Mouse (Mus musculus): ENCODE data around the gene Clec2d.
"Not testable (repeated sequence)": the region's sequence is repeated elsewhere in the genome, so short reads cannot be mapped to it uniquely, and the experiment has no call there.

The Clec2d gene

GRCm38 (mm10) chr6:129187816-129188215 lies 7.4 kb downstream of the Clec2d start:
- DNase-seq = not testable (repeated sequence)

DNA sequence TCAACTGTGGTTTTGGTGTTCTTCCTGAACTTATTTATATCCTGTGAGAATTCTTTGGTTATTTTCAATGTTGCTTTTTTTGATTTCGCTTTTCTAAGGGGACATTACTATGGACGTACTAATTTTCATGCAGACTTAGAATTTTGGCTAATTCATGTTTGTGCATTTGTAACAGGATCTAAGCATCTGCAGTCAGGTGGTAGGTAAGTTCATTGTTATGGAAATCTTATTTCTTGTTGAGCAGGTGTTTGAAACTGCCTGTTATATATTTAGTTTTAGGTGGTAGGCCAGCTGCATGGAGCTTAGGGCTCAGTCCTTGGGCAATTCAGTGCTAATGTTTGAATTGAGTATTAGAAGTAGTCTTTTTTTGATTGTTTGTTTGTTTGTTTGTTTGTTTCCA lies 13.0 kb downstream of the Clec2d start:
- no peak for DNase-seq

- not testable (repeated sequence) for DNase-seq
These were observed 19.7 kb downstream of the Clec2d start for GRCm38 (mm10) chr6:129200066-129200465.

GRCm38 (mm10) chr6:129202306-129202705 lies 21.9 kb downstream of the Clec2d start:
- no peak for DNase-seq

- no peak for DNase-seq
These were observed 23.9 kb downstream of the Clec2d start for GRCm38 (mm10) chr6:129204342-129204741.

DNA sequence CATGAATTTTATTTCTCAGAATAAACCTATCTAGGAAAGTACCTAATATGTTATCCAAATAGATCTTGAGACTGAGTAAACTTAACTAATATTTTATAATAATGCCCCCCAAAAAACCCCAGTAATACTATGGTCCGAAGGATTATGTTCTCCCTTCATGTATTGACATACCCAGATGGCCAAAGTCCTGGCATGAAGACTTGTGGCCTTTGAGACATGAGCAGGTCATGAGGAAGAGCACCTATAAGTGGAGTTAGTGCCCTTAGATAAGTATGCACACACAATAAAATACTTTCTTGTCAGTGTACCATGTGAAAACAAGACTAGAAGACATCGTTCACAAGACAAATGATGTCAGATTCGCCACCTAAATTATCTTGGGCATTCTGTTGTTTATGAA lies 24.4 kb downstream of the Clec2d start:
- DNase-seq = no peak

DNA sequence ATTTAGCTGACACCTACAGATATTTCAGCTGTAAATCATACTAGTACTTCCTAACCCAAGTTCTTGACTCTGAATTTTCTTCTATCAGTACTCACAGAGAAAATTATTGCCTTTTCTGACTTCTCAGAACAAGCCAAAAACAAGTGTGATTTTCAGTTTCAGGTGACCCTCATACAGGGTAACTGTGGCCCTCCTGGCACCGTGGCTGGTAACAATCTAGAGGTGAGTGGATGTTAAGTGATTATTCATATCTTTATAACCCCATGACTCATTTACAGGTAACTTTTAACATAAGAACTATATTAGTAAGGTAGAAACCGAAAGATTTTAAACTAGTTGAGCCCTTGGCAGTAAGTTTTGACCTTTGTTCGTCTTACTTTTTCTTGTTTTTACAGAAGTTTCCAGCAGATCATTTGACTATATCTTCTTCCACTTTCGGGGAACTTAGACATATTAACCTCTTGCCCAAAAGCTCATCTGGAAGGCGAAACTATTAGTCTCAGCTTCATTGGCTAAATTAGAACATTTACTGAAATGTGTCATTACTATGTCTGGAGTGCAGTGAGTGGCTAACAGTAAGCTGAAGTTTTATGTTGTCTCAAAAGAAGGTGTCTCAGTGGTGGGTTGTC lies 28.6 kb downstream of the Clec2d start:
- DNase-seq = no peak

GRCm38 (mm10) chr6:129209785-129210446 lies 29.5 kb downstream of the Clec2d start:
- no peak for DNase-seq

DNA sequence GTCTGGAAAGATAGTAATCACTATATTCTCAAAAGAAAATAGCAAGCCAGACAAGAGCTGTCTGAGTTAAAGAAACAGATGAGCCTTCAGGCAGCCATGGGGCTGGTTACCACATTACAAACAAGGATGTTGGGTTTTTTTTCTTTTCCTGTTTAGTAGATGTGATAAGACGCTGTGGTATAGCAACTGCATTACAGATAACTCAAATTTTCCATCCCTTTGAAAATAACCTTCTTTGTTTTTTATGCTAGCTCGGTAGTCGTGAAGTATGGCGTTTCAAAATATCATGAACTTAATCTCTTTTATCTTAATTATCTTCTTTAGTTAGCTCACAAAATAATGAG lies 30.0 kb downstream of the Clec2d start:
- DNase-seq = no peak

GRCm38 (mm10) chr6:129212421-129213195 lies 32.2 kb downstream of the Clec2d start:
- DNase-seq = no peak

DNA sequence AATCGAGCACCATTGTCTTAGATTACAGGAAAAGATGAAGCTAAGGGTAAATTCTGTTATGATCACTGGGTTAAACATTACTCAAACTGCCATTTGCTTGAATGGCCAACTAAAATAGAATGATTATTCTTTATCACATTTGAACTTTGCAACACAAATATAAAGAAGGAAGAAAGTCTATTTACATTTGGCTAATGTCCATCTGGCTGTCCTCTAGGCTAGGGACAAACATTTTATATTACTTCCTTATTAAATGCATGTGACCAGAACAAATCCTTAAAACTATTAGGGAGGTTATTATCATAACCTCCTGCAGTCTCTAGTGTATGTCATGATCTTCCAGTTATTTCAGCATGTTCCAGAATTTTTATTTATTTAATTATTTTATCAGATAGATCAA lies 33.1 kb downstream of the Clec2d start:
- no peak for DNase-seq

- no peak for DNase-seq
These were observed 33.8 kb downstream of the Clec2d start for GRCm38 (mm10) chr6:129214263-129214662.

DNA sequence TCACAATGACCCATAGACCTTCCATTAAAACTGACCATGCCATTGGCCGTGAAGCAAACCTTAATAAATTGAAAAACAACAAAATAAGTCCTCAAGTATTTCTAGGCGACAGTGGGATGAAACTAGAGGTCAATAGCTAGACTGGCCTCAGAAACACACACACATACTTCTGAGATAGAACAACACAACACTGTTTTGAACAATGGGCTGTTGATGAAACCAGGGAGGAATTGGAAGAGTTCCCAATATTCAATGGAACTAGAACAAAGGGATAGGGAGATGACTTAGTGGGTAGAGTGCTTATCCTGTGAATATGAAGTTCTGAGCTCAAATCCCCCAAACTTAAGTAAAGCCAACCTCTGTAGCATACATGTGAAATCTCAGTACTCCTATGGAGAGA lies 34.6 kb downstream of the Clec2d start:
- DNase-seq = no peak

GRCm38 (mm10) chr6:129215886-129216637 lies 35.6 kb downstream of the Clec2d start:
- no peak for DNase-seq

- no peak for DNase-seq
These were observed 36.4 kb downstream of the Clec2d start for GRCm38 (mm10) chr6:129216721-129217230.

DNA sequence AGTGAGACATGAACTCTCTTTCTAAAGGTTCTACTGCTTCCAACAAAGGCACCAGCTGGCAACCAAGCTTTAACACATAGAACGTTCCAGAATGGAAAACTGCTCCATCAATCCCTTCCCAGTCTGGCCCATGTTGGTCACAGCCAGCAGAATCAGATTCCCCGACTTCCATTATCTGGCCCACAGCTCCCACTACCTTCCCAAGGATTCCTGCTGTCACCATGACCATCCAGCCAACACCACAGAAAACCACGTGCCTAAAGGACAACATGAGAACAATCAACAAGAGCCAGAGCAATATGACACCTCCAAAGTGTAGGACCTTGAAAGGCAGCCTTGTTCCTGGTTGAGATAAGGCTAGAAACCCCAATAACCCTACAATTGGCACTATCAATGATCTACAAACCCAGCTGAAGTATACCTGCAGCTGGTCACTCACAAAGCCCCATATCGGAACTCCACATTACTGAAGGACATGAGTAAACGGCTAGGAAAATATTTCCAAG lies 37.8 kb downstream of the Clec2d start:
- no peak for DNase-seq

GRCm38 (mm10) chr6:129219897-129220517 lies 39.6 kb downstream of the Clec2d start:
- DNase-seq = no peak

- no peak for DNase-seq
These were observed 40.6 kb downstream of the Clec2d start for GRCm38 (mm10) chr6:129221053-129221452.

- no peak for DNase-seq
These were observed 41.9 kb downstream of the Clec2d start for GRCm38 (mm10) chr6:129222188-129222800.

- no peak for DNase-seq
These were observed 43.2 kb downstream of the Clec2d start for GRCm38 (mm10) chr6:129223611-129224010.

- no peak for DNase-seq
These were observed 43.7 kb downstream of the Clec2d start for GRCm38 (mm10) chr6:129224090-129224489.

DNA sequence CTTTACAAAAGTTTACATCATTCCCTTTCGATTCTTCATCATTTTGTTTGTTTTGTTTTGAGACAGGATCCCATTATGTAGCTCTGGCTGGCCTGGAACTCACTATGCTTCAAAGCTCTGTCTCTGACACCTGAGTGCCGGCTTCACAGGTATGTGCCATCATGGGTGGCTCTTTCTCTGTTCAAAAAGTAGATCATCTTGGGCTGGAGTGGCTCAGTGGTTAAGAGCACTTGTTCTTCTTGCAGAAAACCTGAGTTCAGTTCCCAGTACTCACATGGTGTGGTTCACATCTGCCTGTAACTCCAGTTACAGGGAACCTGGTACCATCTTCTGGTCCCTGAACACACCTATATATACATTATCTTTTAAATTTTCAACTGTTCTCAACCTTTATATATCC lies 44.7 kb downstream of the Clec2d start:
- DNase-seq = no peak
